Mouse (Mus musculus) thymus, postnatal 4 days (tissue): ENCODE data around the gene Tmem208.

Source experiments
- DNase-seq: peaks from one replicate; pipeline ENCODE4 v3.0.0; 2021

Gene Tmem208

DNA sequence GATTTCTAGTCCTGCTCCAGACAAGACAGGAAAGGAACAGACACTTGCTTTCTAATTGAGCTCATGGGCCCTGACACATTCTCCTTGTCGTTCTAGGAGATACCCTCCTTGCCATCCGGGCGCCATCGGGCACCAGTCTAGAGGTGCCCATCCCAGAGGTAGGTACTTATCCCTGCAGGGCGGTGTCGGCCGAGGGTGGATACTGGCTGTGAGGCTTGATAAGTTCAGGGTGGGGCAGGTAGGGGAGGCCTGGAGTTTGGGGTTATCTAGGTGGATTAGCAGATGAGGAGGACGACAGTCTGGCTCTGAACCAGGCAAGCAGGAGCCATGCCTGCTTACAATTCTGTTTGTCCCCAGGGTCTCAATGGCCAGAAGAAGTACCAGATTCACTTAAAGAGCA lies 26.2 kb upstream of the Tmem208 start:
- no peak for DNase-seq

DNA sequence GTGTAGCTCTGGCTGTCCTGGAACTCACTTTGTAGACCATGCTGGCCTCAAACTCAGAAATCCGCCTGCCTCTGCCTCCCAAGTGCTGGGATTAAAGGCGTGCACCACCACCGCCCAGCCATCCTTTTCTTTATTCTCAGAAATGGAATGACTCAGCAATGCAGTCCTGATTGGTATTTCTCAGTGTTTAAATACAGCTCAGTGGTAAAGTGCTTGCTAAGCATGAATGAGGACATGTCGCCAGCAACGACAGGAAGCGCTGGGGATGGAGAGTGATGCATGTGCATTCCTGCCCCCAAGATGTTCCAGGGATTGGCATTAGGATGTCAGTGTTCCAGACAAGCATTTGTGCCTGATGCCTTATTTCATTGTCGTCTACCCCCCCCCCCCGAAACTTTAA lies 22.8 kb upstream of the Tmem208 start:
- no peak for DNase-seq

DNA sequence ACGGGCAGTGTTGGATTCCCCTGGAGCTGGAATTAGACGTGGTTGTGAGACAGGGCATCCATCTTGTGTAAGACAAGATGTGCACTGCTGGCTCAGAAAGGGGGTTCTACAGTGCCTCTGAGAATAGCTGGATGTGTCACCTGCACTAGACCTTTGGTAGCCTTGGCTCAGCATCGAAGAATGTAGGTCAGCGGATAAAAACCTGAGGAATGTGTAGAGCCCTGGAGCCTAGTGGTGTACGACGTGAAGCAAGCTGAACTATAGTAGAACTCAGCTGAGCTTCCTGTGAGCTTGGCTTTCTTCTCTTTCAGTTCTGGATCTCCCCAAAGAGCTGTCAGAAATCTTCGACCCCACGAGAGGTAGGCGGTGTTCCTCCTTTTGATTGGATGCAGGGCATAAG lies 22.3 kb upstream of the Tmem208 start:
- DNase-seq = no peak

DNA sequence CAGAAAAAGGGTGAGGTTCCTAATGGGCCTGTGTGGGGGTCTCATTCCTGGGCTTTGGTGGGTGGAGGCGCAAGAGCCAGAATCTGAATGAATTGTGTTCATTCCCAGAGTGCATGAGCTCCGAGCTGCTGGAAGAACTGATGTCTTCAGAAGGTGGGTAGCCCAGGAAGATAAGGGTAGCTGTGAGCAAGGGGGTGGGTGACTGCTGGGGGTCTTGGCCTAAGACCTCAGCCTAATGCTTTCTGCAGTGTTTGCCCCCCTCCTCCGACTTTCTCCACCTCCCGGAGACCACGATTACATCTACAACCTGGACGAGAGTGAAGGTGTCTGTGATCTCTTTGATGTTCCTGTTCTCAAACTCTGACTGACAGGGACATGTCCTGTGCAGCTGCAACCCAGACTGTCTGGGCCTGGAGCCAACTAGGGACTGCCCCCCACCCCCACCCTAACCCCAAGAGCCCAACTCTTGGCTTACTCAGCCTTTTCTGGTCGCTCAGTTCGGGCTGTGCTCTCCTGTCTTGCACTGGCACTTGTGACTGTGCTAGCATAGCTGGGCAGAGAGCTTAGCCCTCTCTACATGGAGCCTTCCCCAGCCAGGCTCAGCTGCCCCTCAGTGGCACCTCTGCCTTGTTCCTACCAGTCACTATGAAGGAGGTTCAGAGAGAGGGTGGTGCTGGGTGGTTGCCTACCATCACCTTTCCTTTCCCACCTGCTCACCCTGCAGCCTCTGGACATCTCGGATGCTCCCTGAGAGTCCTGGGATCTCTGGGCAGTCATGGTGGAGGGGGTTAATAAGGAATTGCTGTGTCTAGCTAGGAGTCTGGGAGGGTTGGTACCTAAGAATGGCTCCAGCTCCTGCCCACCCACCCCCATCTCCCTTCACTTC lies 21.6 kb upstream of the Tmem208 start:
- DNase-seq = no peak

GRCm38 (mm10) chr8:105305211-105306145 lies 20.7 kb upstream of the Tmem208 start, which contains the start of gene Elmo3:
TSS of gene Elmo3 (plus strand) at chr8:105305601.
- peak; percentile 72 for DNase-seq

DNA sequence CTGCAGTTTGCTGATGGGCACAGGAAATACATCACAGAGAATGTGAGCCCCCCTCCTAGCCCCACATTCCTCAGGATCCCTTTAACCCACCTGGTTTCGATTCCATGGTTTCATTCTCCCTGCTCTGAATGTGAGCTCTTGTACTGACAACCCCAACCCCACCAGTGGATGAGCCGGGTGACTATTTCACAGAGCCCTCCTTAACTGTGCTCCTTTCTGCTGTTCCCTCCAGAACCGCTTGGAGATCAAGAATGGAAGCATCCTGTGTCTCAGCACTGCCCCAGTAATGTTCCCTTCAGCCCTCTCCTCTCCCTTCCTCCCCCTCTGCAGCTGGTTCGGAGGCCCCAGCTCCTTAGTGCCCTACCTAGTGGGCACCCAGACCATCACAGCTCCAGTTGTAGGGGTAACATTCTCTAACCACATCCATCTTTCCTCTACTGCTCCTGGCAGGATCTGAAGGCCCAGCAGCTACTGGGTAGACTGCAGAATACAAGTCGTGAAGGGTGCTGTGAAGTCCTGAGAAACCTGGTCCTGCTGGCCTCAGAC lies 19.9 kb upstream of the Tmem208 start:
- no peak for DNase-seq

DNA sequence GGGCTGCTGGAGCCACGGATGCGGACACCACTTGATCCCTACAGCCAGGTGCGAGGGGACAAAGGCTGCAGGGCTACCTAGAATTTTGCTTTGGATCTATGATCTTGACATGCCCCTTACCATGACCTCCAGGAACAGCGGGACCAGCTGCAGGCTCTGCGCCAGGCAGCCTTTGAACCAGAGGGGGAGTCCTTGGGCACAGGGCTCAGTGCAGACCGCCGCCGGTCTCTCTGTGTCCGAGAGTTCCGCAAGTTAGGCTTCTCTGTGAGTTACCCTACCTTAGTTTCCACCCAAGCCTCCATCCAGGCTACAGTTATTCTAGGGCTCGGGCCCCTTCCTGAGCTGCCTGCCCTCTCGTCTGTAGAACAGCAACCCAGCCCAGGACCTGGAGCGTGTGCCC lies 18.5 kb upstream of the Tmem208 start:
- no peak for DNase-seq

- DNase-seq = no peak
These were observed 17.7 kb upstream of the Tmem208 start for GRCm38 (mm10) chr8:105308428-105308827.

GRCm38 (mm10) chr8:105309142-105309847 lies 16.9 kb upstream of the Tmem208 start:
- DNase-seq = no peak

DNA sequence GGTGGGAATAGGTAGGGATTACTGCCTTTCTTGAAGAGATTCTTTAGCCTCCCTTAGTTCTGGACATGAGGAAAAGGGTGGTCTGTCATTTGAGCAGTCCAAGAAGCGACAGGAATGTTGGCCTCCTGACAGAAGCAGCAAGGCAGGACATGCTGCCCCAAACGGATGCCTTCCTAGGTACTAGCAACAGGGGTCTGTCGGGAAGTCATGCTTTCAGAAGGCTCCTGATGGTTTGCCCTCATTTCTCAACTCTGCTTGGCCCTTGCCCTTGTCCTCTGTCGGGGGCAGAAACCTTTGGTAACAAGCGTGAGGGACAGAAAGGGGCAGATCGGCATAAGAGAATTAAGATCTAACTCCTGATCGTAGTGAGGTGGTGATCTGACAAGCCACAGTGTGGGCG lies 16.0 kb upstream of the Tmem208 start:
- DNase-seq = no peak

DNA sequence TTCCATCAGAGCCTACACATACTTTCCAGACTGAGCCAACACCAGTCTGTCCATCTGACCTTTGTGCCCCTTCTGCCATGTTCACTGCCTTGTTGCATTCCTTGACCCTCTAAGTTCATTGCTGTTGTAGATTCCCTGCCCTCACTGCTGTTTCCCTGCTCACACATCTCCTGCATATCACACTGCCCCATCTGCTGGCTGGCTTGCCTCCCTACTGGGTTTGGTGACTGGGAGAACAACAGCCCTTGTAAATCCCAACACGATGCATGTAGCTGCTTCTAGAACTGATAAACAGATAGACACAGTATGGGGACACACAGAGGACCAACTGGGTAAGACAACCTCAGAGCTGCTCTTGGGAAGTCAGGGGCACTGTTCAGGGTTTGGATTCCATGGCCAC lies 14.4 kb upstream of the Tmem208 start:
- no peak for DNase-seq

DNA sequence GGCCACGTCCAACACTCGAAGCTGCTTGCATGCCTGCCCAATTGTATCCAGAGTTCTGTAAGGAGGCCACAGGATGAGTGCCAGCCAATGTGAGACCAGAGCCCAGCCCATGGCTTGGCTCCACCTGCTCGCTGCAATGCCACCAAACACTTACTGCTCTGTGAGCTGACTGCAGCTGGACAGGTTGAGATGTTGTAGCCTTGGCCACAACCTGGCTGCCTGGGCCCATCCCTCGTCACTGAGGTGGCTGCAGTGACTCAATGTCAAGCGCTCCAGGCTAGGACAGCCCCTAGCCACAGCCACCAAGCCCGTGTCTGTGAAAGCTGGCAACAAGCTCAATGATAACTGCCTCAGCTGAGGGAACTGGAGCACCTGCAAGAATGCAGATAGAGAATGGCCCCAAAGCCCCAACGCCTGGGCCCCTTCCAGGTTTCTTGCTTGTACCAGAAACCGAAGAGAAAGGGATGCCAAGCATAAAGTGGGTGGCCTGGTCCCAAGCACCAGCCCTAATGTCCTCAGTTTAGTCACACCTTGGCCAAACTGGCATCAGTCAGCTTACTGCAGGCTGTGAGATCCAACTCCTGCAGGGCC lies 13.2 kb upstream of the Tmem208 start:
- DNase-seq = no peak

GRCm38 (mm10) chr8:105313622-105314402 lies 12.3 kb upstream of the Tmem208 start:
- DNase-seq = no peak

DNA sequence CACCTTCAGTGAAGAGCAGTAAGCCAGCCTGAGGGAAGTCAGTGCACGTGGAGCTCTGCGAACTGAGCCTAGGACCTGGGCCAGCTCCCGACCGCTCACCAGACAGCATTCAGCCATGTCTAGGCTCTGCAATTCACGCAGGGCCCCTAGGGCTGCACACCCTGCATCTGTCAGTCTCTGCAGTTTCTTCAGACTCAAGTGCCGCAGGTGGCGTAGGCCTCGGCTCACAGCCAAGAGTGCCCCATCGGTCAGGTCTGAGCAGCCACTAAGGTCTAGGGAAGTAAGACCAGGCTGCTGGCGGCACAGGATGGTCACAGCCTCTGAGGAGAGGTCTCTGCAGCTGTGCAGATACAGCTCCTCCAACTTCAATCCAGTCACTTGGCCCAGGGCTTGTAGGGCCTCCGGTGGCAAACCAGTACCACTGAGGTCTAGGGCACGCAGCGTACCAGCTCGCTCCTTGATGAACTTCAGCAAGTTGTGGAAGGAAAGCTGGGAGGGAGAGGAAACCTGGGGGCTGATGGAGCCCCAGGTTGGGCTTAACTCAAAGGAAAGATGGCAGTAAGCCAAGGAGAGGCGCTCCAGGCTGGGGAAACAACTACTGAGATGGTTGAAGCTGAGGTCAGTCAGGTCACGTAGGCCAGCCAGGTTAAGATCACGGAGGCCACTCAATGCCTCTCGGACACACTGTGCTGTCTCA lies 10.9 kb upstream of the Tmem208 start:
- no peak for DNase-seq

DNA sequence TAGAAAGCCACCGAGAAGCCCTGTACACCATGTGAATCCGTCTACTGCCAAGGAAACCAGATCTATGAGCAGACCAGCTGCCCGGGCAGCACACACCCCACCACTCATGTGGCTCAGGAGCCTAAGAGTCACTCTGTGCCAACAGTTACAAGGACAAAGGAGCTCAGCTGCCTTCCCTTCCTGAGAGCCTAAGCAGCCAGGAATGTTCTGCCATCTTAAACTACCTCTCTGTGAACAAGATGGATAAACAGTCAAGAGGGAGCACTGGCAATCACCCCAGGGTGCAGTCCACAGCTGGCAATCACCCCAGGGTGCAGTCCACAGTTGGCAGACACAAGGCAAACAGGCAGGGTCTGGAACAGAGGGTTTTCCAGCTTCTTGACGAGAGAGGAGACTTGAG lies 8.2 kb upstream of the Tmem208 start:
- no peak for DNase-seq

- no peak for DNase-seq
These were observed 7.4 kb upstream of the Tmem208 start for GRCm38 (mm10) chr8:105318662-105319190.

- DNase-seq = no peak
These were observed 3.0 kb upstream of the Tmem208 start for GRCm38 (mm10) chr8:105323183-105323582.

GRCm38 (mm10) chr8:105325641-105326093 lies 487 bp upstream of the Tmem208 start:
- DNase-seq = peak; percentile 55

GRCm38 (mm10) chr8:105326968-105327367 lies 814 bp downstream of the Tmem208 start:
- DNase-seq = no peak

DNA sequence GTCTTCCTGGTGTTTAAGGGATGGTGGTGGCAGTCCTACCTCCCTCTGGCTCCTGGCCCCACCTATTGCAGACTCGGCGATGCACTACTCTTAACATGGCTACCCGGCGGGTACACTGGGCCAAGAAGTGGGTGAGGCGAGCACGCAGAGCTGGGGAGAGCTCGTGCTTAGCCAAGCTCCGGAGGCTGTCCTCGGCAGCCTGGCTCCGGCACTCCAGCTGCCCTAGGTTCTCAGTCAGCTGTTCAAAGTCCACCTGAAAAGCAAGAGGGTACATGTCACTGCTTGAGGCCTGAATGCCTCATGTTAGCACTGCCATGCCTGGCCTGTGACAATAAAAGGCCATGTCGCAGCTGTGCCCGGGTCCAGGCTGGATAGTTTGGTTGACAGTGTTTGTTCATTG lies 4.2 kb downstream of the Tmem208 start:
- no peak for DNase-seq

DNA sequence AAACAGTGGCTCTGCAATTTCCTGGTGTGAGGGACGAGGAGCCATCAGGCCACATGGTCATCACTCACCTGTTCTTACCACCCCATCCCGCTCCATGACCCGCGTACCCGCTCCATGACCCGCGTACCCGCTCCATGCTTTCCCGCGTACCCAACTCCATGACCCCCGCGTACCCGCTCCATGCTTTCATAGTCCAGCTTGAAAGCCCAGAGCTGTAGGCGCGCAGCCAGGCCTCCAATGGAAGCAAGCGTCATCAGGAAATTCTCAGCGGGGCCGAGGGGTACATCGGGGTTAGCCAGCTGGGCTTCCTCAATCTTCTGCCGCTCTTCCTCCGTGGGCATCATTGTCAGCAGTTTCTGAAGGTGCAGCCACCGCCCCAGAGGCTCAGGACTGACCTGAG lies 5.3 kb downstream of the Tmem208 start:
- no peak for DNase-seq
